In genomic region chr16:18811032-18811431, GRCm38 (mm10) we compare ENCODE assay signal across 8 mouse cellular contexts. TPM values are rescaled to one million over a fixed set of nuclear protein-coding genes. Genes with fewer than 3 reads are reported as not detected.
A peak's percentile ranks its signal among the peaks of the same experiment; 100 is the strongest.
DNase-seq lines count a peak whose midpoint lies in the region; ATAC-seq and TF ChIP-seq lines count a peak whose summit lies in the region.

No protein-coding gene starts in this region.

- WGBS in embryonic facial prominence, embryonic 12.5 days: 6% methylated on average over 5 of the region's 5 CpGs
- 6% methylated on average over 5 of the region's 5 CpGs for WGBS in intestine, embryonic 16.5 days

- no peaks in the 10 kb centered on the region for H3K9me3 ChIP-seq in megakaryocyte, embryonic 14.5 days
- H3K9me3 ChIP-seq in embryonic facial prominence, embryonic 12.5 days: no peaks in the 10 kb centered on the region
- H3K9me3 ChIP-seq in intestine, embryonic 16.5 days (ENCODE audit: control insufficient read depth, low read length): no peaks in the 10 kb centered on the region

- TF ChIP-seq POLR2A in myocyte (IDR thresholded peaks at IDR 0.05; ENCODE audit: insufficient read length, low read depth): no peak

- peak overlapping the region; percentile 71 for H3K9ac ChIP-seq in embryonic facial prominence, embryonic 12.5 days
- H3K9ac ChIP-seq in intestine, embryonic 16.5 days (ENCODE audit: low read depth, low read length): peak overlapping the region; percentile 70

- H3K4me3 ChIP-seq in megakaryocyte, embryonic 14.5 days (replicated peaks): peak overlapping the region; percentile 98
- H3K4me3 ChIP-seq in embryonic facial prominence, embryonic 12.5 days: peak overlapping the region; percentile 85
- H3K4me3 ChIP-seq in intestine, embryonic 16.5 days (ENCODE audit: low read length): peak overlapping the region; percentile 70
- H3K4me3 ChIP-seq in myocyte: peak overlapping the region; percentile 93

- H3K4me2 ChIP-seq in embryonic facial prominence, embryonic 12.5 days (replicated peaks): peak overlapping the region; percentile 87
- peak overlapping the region; percentile 93 for H3K4me2 ChIP-seq in intestine, embryonic 16.5 days (ENCODE audit: low read depth, low read length)
- H3K4me2 ChIP-seq in myocyte (ENCODE audit: low read depth): peak overlapping the region; percentile 81

- DNase-seq in frontal cortex, adult 2 months (ENCODE audit: extremely low spot score in 1 of 2, low spot score in 1 of 2): no peak
- DNase-seq in cerebellum, adult 11 months: no peak
- DNase-seq in gastrocnemius, postnatal 25 days: no peak

- peaks cover 33% of the 10 kb centered on the region for H3K79me2 ChIP-seq in myocyte (ENCODE audit: control insufficient read depth, insufficient read depth)

- H3ac ChIP-seq in myocyte (ENCODE audit: control insufficient read depth, insufficient read length): peak overlapping the region; percentile 75

- no peaks in the 10 kb centered on the region for H3K27me3 ChIP-seq in megakaryocyte, embryonic 14.5 days (replicated peaks)
- no peaks in the 10 kb centered on the region for H3K27me3 ChIP-seq in embryonic facial prominence, embryonic 12.5 days
- H3K27me3 ChIP-seq in intestine, embryonic 16.5 days (replicated peaks; ENCODE audit: control insufficient read depth, insufficient read depth, low read length): no peaks in the 10 kb centered on the region
- H3K27me3 ChIP-seq in myocyte (ENCODE audit: control insufficient read depth, insufficient read depth, insufficient read length): no peaks in the 10 kb centered on the region

- peaks cover 44% of the 10 kb centered on the region for H3K4me1 ChIP-seq in megakaryocyte, embryonic 14.5 days
- H3K4me1 ChIP-seq in embryonic facial prominence, embryonic 12.5 days: peaks cover 17% of the 10 kb centered on the region
- H3K4me1 ChIP-seq in intestine, embryonic 16.5 days (ENCODE audit: control insufficient read depth, insufficient read depth, low read length): peaks cover 11% of the 10 kb centered on the region

- H3K27ac ChIP-seq in embryonic facial prominence, embryonic 12.5 days: no peak overlapping the region; the same call in 1 of the 2 replicates
- peak overlapping the region; percentile 45 for H3K27ac ChIP-seq in intestine, embryonic 16.5 days (ENCODE audit: low read length)

- peaks cover 65% of the 10 kb centered on the region for H3K36me3 ChIP-seq in megakaryocyte, embryonic 14.5 days (replicated peaks; ENCODE audit: low read length)
- H3K36me3 ChIP-seq in embryonic facial prominence, embryonic 12.5 days: peaks cover 40% of the 10 kb centered on the region
- H3K36me3 ChIP-seq in intestine, embryonic 16.5 days (ENCODE audit: control insufficient read depth, insufficient read depth, low read length): peaks cover 4% of the 10 kb centered on the region; the same call in 1 of the 2 replicates
- H3K36me3 ChIP-seq in myocyte (ENCODE audit: control insufficient read depth, insufficient read depth): peaks cover 8% of the 10 kb centered on the region

- no peak; the same call in 1 of the 2 replicates for ATAC-seq in megakaryocyte, adult 5-6 weeks (ENCODE audit: poor library complexity, severe bottlenecking)
- ATAC-seq in embryonic facial prominence, embryonic 12.5 days (ENCODE audit: insufficient number of reproducible peaks, insufficient read depth, low FRiP score, low TSS enrichment): peak; percentile 11
- peak; percentile 31 for ATAC-seq in intestine, embryonic 16.5 days

TF ChIP-seq in myocyte, 11 proteins besides CTCF, POLR2A, EP300 and RAD21:
- TF ChIP-seq MYOG (IDR thresholded peaks at IDR 0.05; ENCODE audit: control insufficient read depth in 1 of 3, insufficient read depth in 1 of 3, insufficient read length in 2 of 3, low read depth in 2 of 3) (no peak), TCF3 (IDR thresholded peaks at IDR 0.05; ENCODE audit: insufficient read length, low read depth) (no peak), CEBPB (IDR thresholded peaks at IDR 0.05; ENCODE audit: insufficient read depth, poor library complexity, severe bottlenecking) (no peak), MAX (IDR thresholded peaks at IDR 0.05; ENCODE audit: low read depth) (no peak), REST (IDR thresholded peaks at IDR 0.05; ENCODE audit: insufficient read depth, insufficient read length) (no peak), SRF (IDR thresholded peaks at IDR 0.05; ENCODE audit: control insufficient read depth, insufficient read length, low read depth) (no peak), MYOD1 (IDR thresholded peaks at IDR 0.05; ENCODE audit: control insufficient read depth in 1 of 3, insufficient read length in 2 of 3, low read depth in 2 of 3) (no peak), TCF12 (IDR thresholded peaks at IDR 0.05; ENCODE audit: insufficient read depth, poor library complexity, severe bottlenecking) (no peak), USF1 (IDR thresholded peaks at IDR 0.05; ENCODE audit: low read depth) (no peak), POLR2AphosphoS2 (IDR thresholded peaks at IDR 0.05; ENCODE audit: insufficient read length, low read depth) (no peak), E2F4 (IDR thresholded peaks at IDR 0.05; ENCODE audit: insufficient read depth) (no peak)

RNA-seq across cellular contexts. Expression of gene Ufd1, which starts 0.5 kb away (rescaled TPM):
- polyA plus RNA-seq in megakaryocyte, embryonic 14.5 days (2012; ENCODE audit: insufficient read depth, low replicate concordance): 11.3 and 18.9 TPM in 2 replicates
- total RNA-seq in megakaryocyte, adult 5-6 weeks (2015): 47.7 and 57.5 TPM in 2 replicates
- total RNA-seq in megakaryocyte, adult 5-6 weeks (2017): 57.6 and 78.5 TPM in 2 replicates
- polyA plus RNA-seq in embryonic facial prominence, embryonic 12.5 days (2016; fragmentation: Nextera tagmentation; extraction: Ambion mirVana): 104 and 110 TPM in 2 replicates
- polyA plus RNA-seq in intestine, embryonic 16.5 days (2015; fragmentation: Nextera tagmentation; extraction: Ambion mirVana): 58.3 and 61.0 TPM in 2 replicates
- 32.0 TPM for polyA plus RNA-seq in myocyte (2012; fragmentation: generic; extraction: Trizol)
- 80.4 and 84.1 TPM in 2 replicates for polyA plus RNA-seq in frontal cortex, adult 2 months (2012; rRNA removed)
- total RNA-seq in gastrocnemius, postnatal 25 days (2021): 10 to 100 TPM; 38.9 to 39.8 TPM

RNA-seq across cellular contexts. Expression of gene Cdc45, which starts 0.8 kb away (rescaled TPM):
- polyA plus RNA-seq in megakaryocyte, embryonic 14.5 days (2012; ENCODE audit: insufficient read depth, low replicate concordance): 10.1 and 13.9 TPM in 2 replicates
- 62.8 and 67.1 TPM in 2 replicates for total RNA-seq in megakaryocyte, adult 5-6 weeks (2015)
- 75.0 and 89.6 TPM in 2 replicates for total RNA-seq in megakaryocyte, adult 5-6 weeks (2017)
- polyA plus RNA-seq in embryonic facial prominence, embryonic 12.5 days (2016; fragmentation: Nextera tagmentation; extraction: Ambion mirVana): 51.4 and 56.3 TPM in 2 replicates
- polyA plus RNA-seq in intestine, embryonic 16.5 days (2015; fragmentation: Nextera tagmentation; extraction: Ambion mirVana): 29.5 and 33.4 TPM in 2 replicates
- 13.6 TPM for polyA plus RNA-seq in myocyte (2012; fragmentation: generic; extraction: Trizol)
- polyA plus RNA-seq in frontal cortex, adult 2 months (2012; rRNA removed): 2.7 and 2.8 TPM in 2 replicates
- total RNA-seq in gastrocnemius, postnatal 25 days (2021): 1 to 10 TPM; 2.3 to 2.5 TPM

RNA-seq across cellular contexts. Expression of gene 2510002D24Rik, which starts 25.3 kb away (rescaled TPM):
- polyA plus RNA-seq in megakaryocyte, embryonic 14.5 days (2012; ENCODE audit: insufficient read depth, low replicate concordance): 26.8 and 66.9 TPM in 2 replicates
- total RNA-seq in megakaryocyte, adult 5-6 weeks (2015): 7.8 and 9.6 TPM in 2 replicates
- total RNA-seq in megakaryocyte, adult 5-6 weeks (2017): 9.6 and 9.9 TPM in 2 replicates
- 38.2 and 38.3 TPM in 2 replicates for polyA plus RNA-seq in embryonic facial prominence, embryonic 12.5 days (2016; fragmentation: Nextera tagmentation; extraction: Ambion mirVana)
- polyA plus RNA-seq in intestine, embryonic 16.5 days (2015; fragmentation: Nextera tagmentation; extraction: Ambion mirVana): 52.0 and 58.4 TPM in 2 replicates
- polyA plus RNA-seq in myocyte (2012; fragmentation: generic; extraction: Trizol): 1.2 TPM
- polyA plus RNA-seq in frontal cortex, adult 2 months (2012; rRNA removed): 48.2 and 51.1 TPM in 2 replicates
- total RNA-seq in gastrocnemius, postnatal 25 days (2021): 10 to 100 TPM; 17.3 to 17.8 TPM

RNA-seq across cellular contexts. Expression of gene Gm28539, which starts 25.4 kb away (rescaled TPM):
- not detected in 2 replicates for polyA plus RNA-seq in megakaryocyte, embryonic 14.5 days (2012; ENCODE audit: insufficient read depth, low replicate concordance)
- not detected in 2 replicates for total RNA-seq in megakaryocyte, adult 5-6 weeks (2015)
- total RNA-seq in megakaryocyte, adult 5-6 weeks (2017): not detected in 2 replicates
- not detected in 2 replicates for polyA plus RNA-seq in embryonic facial prominence, embryonic 12.5 days (2016; fragmentation: Nextera tagmentation; extraction: Ambion mirVana)
- not detected in 2 replicates for polyA plus RNA-seq in intestine, embryonic 16.5 days (2015; fragmentation: Nextera tagmentation; extraction: Ambion mirVana)
- 0.49 TPM for polyA plus RNA-seq in myocyte (2012; fragmentation: generic; extraction: Trizol)
- polyA plus RNA-seq in frontal cortex, adult 2 months (2012; rRNA removed): 0.57 TPM in 1 of 2 replicates, not detected in the other
- 1 to 10 TPM; 1.3 to 2.3 TPM for total RNA-seq in gastrocnemius, postnatal 25 days (2021)

RNA-seq across cellular contexts. Expression of gene Cldn5, which starts 34.4 kb away (rescaled TPM):
- polyA plus RNA-seq in megakaryocyte, embryonic 14.5 days (2012; ENCODE audit: insufficient read depth, low replicate concordance): not detected in 2 replicates
- total RNA-seq in megakaryocyte, adult 5-6 weeks (2015): not detected in 2 replicates
- not detected in 2 replicates for total RNA-seq in megakaryocyte, adult 5-6 weeks (2017)
- polyA plus RNA-seq in embryonic facial prominence, embryonic 12.5 days (2016; fragmentation: Nextera tagmentation; extraction: Ambion mirVana): 30.5 and 32.0 TPM in 2 replicates
- 26.0 and 27.2 TPM in 2 replicates for polyA plus RNA-seq in intestine, embryonic 16.5 days (2015; fragmentation: Nextera tagmentation; extraction: Ambion mirVana)
- polyA plus RNA-seq in myocyte (2012; fragmentation: generic; extraction: Trizol): 0.35 TPM
- 105 and 107 TPM in 2 replicates for polyA plus RNA-seq in frontal cortex, adult 2 months (2012; rRNA removed)
- total RNA-seq in gastrocnemius, postnatal 25 days (2021): 10 to 100 TPM in 1 of 2 experiments, 1 to 10 TPM in 1; 7.4 to 13.9 TPM

Comparison
In these comparisons a context has a peak if more than half of its experiments do, and no peak if none do; other contexts are left out.
1. RNA of gene 2510002D24Rik, which starts 25.3 kb away (polyA plus RNA-seq): 52.0 to 58.4 TPM in intestine, embryonic 16.5 days, 48.2 to 51.1 TPM in frontal cortex, adult 2 months, 38.2 to 38.3 TPM in embryonic facial prominence, embryonic 12.5 days and 26.8 to 66.9 TPM in megakaryocyte, embryonic 14.5 days; 1.2 TPM in myocyte (single experiment); every median in the first group is over 10 times any median in the second.
2. Peak in every context shown above with its lines, with median percentiles within 50 percentile points of each other: H3K4me3 ChIP-seq and H3K4me2 ChIP-seq.